Mouse (Mus musculus) CD4-positive helper T cell, adult 2 months (primary cell): ENCODE measurements around the gene Mfsd4b1.
"Not testable (repeated sequence)": the region's sequence is repeated elsewhere in the genome, so short reads cannot be mapped to it uniquely, and the experiment has no call there.

Source experiments
- DNase-seq: peaks from one replicate; pipeline ENCODE4 v3.0.0-alpha.2; 2012; ENCODE audit warnings: low read depth, missing footprints, low spot score

Mfsd4b1 gene

DNA sequence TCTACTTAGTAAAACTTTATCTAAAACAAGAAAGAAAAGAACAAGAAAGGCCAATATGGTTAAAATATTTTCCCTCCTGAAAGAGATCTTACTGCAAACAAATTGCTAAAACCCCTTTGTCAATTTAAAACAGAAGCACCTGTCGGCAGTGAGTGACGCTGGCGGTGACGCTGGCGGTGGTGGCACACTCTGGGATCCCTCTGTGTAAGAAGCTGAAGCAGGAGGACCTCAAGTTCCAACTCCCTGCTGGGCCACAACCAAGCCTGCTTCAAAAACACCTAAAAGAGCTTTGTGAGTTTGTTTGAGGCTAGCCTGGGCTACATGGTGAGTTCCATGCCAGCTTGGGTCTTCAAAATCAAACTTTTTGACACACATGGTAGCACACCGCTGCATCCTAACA, 9.9 kb upstream of the Mfsd4b1 start:
- no peak for DNase-seq

DNA sequence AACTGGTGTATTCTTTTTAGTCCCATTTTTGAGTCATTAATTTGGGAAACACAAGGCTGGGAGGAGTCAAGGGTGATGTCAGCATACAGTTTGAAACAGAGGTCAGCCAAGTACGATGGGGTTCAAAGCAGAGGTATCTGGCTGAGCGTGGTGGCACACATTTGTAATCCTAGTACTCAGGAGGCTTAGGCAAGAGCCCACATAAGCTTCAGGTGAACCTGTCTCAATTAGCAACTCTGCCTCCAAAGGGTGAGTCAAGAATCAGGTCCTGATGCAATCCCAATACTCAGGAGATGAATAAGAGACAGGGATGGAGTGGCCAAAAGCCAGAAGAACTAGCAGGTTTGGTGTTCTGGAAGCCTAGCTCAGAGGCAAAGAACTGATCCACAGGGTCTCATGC, 7.8 kb upstream of the Mfsd4b1 start:
- no peak for DNase-seq

DNA sequence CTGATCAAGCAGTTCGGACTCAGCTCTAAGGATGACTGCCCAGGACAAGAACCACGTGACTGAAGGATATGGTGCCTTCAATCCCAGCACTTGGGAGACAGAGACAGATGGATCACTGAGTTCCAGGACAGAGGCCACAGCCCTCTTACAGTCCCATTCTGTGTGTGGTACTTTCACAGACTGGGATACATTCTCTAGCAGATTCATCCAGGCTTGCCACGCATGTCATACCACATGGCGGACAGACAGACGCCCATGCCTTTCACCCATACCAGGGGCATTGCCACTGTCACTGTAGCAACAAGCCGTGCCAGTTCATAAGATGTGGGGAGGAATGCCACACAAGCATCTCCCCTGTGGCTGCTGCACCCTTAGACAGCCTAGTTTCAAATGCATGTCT, 5.6 kb upstream of the Mfsd4b1 start:
- DNase-seq = no peak

DNA sequence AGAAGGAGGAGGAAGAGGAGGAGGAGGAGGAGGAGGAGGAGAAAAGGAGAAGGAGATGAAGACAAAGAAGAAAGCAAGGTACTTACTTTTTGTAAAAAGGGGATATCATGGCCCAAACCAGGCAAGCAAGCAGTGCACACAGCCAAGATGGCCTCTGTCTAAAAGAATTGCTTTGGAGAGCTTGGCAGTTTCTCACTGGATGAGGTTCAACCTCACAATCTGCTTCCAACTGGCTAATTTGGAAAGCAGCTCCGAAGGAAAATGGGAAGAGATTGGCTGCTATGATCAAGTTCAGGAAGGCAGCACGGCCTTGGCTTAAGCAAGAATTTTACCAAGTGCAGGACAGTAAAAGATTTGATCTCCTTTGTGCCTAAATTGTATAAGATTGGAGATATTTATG, 4.5 kb upstream of the Mfsd4b1 start:
- no peak for DNase-seq

DNA sequence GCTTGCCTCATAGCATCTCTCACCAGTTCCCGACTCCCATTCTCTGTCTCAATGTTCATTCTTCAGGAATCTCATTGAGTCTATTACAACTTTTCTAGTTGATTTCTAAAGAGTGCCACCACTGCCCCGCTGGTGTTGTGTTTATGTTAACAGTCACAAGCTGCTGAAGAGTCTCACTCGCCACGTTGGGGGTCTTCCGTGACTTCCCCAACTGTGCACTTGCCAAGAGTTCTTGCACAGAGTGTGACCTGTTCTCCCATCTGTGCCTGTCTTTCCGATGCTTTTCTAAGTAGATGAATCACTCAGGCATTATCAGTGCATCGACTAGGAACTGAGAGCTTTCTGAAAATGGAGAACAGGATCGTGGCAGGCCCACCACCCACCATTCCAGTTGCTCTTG, 3.0 kb upstream of the Mfsd4b1 start:
- no peak for DNase-seq

DNA sequence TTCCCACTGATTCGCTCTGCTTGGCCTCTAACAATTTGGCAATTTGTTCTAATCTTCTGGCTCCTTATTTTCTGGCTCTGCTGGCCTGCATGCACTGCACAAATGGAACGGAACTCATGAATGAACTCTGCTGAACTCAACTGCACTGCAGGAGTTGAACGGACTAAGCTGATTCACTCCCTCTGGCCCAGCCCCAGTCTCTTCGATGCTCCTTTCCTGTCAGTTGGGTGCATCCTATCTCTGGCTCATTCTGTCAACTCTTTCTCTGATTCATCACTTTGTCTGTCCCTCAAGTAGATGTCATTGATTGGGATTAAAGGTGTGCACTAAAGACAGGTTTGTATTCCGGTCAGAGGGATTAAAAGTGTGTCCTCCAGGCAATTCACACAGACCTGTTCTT, 1.5 kb upstream of the Mfsd4b1 start:
- no peak for DNase-seq

DNA sequence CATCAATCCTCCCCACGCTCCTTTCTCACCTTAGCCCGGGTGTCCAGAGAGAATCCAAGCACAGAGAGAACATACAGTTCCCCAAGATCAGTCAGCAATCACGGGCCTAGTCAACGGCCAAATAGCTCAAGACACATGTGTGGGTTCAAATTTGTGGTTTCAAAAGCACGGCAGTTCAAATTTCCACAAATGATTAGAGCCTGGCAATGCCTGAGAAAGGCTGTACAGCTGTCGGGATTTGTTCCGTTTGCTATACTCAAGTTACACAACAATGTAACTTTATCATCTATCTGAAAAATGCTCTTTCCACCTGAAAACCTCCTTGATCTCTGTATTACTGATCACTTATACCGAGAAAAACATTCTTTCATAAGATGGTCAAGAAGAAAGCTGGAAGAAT, 492 bp upstream of the Mfsd4b1 start:
- DNase-seq = no peak

DNA sequence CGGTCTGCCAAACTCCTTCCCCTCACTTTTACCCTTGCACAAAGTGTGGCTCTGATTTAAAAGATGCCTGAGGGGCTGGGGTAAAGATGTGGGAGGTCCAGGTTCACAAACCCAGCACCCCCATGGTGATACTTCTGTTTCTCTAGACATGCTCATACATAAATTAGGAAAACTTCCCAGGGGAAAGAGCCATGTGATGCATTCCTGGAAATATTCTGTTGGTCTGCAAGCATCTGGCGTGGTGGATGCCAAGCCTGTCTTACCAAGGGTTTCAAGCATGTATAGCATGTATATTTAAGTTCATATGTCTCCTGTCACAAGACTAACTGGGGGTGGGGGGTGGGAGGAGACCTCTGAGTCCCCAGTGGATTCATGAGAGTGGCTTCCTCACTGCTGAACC, 4.7 kb downstream of the Mfsd4b1 start:
- DNase-seq = no peak

DNA sequence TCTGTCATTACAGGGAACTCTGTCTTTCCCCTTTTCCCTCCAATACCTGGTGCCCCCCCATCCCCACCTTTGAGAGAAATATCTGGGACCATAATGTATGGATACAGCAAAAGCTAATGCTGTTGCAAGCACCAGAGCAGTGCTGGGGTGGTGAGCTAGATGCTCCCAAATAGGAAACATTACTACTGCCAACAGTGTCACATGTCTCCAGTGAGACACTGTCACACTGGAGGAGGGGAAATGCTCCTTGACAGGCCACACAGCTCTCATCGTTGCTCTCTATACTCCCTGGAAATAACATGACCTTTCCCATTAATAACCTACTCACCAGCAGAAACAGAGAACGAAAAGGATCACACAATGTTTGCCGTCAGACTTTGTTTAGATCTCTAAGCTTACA, 5.6 kb downstream of the Mfsd4b1 start:
- DNase-seq = no peak

DNA sequence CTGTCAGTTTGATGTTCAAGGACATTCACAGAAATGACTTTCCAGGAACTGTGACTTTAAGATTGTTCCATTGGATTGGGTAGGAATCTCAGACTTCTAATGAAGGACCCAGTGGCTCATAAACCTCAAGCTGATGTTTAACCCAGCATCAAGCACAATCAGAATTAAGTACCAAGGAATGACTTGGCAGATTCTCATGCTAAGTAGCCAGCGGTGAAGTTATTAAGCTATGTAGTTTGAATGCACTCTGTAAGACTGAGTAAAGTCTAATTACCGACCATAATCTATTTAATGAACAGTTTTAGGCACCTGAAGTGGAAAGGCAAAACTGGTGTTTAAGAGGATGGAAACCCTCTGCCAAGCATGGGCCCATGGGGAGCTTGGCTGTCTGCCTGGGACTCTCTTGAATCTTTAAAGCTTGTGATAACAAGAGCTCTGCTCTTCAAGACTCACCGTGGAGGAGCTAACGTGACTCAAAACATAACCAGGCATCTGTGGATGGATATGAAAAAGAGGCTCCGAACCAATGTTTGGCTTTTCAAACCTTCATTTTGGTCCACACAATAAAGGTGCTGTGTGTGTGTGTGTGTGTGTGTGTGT, 6.7 kb downstream of the Mfsd4b1 start:
- DNase-seq = no peak

DNA sequence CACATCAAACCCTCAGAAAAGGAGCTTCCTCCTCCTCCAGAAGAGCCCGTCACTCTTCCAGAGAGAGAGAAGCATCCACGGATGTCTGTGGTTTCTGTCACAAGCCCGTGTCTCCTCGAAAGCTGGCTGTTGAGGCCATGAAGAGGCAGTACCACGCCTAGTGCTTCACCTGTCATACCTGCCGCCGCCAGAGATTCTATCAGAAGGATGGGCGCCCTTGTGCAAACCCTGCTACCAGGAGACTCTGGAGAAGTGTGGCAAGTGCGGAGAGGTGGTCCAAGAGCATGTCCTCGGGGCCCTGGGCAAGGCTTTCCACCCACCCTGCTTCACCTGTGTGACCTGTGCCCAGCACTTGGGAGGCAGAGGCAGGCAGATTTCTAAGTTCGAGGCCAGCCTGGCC, 15.5 kb downstream of the Mfsd4b1 start:
- DNase-seq = no peak

DNA sequence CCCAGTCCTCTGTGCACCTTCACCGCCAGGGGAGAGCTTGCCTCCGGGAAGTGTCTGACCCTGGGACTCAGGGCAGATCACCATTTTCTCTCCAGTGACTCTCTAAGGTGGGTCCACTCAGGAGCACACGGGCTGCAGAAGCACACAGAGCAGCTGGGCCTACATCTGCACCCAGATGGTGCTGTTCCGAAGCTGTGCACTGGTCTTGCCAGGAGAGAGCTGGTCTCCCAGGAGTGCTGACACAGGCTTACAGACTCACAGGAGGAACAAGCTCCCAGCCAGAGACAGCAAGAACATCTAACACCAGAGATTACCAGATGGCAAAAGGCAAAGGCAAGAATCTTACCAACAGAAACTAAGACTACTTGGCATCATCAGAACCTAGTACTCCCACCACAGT, 16.2 kb downstream of the Mfsd4b1 start:
- DNase-seq = not testable (repeated sequence)

DNA sequence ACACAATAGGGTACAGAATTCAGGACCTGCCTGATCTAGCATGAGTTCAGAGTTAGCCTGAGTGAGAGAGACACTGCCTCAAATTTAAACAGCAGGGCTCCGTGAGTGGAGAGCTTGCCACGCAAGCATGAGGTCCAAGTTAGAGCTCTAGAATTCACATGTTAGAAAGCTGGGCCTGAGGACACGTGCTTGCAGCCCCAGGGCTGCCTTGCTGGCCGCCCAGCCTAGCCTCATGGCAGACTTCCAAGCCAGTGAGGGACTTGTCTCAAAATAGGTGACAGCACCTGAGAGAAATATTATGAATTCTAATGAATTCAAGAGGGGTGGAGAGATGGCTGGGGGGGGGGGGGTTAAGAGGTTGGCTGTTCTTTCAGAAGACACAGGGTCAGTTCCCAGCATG, 17.1 kb downstream of the Mfsd4b1 start:
- no peak for DNase-seq

DNA sequence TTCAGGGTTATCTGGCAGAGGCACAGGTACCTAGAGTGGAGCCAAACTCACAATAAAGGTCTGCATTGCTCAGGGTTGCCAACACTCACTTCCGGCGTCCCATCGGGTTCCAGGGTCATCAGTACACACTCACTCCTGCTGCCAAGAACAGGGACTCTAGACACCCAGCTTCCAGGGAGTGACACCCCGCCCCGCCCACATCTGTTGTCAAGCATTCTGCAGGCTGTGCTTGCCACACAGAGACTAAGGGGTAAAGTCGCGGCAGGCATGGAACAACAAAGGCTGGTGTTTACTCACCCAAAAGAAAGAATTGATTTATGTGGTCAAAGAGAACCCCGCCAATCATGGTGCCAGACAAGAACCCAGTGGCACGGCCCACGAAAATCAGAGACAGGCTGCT, 18.1 kb downstream of the Mfsd4b1 start:
- peak; percentile 30 for DNase-seq

DNA sequence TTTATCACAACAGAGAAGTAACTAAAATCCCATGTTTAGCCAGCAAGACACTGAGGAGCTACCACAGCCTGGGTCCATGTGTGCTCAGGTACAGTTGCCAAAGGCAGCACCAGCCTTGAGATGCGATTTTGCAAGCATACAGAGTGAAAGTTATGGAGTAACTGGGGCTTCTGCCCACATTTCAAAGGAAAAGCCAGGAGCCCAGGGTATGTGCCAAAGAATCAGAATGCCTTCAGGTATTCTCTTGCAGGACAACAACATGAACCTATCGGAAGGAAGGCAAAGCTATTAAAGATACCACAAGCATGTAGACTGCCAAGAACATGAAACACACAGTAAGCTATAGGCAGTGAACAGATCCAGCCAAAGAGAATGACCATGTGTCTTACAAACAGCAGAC, 24.3 kb downstream of the Mfsd4b1 start:
- no peak for DNase-seq

DNA sequence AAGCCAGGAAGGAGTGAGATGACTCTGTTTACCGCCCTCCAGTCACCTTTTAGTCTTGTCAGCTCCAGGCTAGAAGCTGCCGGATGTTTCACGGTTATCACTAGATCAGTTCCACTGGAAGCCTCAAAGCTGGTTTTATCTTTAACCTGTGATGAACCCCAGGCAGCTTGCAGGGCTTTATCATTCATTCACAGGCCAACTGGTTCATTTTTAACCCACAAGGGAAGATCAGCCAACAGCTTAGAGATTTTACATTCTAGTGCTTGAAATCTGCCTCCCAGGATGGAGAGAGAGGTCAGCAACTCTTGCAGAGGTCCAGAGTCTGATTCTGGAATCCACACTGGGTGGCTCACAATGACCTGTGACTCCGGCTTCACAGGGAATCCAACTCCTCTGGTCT, 33.9 kb downstream of the Mfsd4b1 start:
- peak; percentile 83 for DNase-seq

DNA sequence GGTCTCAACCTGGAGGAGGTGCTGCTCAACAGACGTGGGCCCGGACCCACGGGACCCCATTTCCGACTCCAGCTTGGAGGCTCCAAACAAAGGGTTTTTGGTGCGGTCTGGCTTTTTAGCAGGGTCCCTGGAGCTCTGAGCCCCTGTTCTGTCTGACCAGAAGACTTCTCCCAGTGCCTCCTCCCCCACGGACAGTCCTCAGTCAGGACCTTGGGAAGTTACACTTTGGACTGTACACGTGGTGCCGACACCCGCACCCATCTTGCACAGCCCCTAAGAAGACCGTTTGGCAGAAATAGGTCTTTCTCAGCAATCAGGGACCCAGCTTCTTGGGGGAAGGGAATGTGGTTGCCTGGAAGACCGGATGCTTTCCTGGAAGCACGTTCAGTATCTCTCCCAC, 38.6 kb downstream of the Mfsd4b1 start, which contains the start of gene Mfsd4b5:
Mfsd4b5 (minus strand) TSS at position 181 of the 400 bp plus-strand sequence.
- no peak for DNase-seq

DNA sequence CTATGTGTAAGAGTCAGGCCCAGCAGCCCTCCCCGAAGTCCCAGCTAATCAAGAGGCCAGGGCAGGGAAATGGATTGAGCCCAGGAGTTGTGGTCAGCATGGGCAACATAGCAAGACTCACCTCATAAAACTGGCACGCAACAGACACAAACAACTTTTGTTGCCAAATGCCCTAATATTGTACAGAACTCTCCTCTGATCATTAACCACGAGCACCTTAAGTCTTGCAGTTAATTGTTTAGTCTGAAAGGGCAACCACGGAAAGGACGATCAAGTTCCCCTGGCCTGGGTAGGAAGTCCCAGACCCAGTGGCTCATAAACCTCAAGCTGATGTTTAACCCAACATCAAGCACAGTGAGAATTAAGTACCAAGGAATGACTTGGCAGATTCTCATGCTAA, 42.5 kb downstream of the Mfsd4b1 start:
- DNase-seq = no peak

DNA sequence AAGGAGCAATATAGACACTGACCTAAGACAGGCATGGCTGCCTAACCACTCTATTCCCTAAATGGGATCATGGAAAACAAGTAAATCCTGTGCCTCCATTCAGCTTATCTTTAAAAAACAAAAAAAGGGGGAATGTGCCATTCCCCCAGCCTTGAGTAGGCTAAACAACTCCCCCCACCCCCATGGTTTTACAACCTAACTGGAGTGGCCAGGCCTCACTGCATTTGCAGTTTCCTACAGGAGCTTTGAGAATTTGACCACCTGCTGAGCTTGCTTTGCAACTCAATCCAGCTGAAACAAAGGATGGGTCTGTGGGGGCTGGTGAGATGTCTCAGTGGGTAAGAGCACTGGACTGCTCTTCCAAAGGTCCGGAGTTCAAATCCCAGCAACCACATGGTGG, 46.8 kb downstream of the Mfsd4b1 start:
- no peak for DNase-seq

DNA sequence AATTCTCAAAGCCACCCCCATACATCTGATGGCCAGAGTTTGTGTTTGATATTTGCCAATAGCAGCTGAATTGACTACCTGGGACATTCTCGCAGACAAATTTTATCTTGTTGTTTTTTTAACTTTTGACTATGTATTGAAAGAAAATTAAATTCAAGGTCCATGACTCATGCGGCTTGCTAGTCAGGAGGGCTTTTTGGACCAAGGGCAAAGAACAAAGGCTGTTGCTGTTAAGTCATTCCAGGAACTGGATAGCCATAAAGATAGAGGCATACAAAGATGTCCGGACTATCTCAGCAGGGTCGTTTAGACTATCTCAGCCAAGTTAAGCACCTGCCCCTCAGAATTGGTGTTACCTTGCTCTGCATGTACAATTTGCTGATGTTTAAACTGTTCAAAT, 47.7 kb downstream of the Mfsd4b1 start:
- no peak for DNase-seq

DNA sequence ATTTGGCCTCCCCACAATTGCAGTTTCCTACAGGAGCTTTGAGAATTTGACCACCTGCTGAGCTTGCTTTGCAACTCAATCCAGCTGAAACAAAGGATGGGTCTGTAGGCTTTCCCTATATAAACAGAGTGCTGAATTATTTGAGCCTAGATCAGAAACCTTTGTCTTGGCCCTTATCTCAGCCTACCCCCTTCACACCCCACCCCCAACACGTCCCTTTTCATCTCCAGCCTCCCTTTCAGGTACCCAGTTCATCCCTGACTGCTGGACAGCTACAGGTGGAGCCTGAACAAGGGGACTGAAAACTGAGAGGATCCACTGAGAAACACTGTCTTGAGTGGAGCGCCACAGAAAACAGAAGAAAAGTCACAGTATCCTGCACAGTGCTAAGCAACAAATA, 49.3 kb downstream of the Mfsd4b1 start:
- DNase-seq = no peak

DNA sequence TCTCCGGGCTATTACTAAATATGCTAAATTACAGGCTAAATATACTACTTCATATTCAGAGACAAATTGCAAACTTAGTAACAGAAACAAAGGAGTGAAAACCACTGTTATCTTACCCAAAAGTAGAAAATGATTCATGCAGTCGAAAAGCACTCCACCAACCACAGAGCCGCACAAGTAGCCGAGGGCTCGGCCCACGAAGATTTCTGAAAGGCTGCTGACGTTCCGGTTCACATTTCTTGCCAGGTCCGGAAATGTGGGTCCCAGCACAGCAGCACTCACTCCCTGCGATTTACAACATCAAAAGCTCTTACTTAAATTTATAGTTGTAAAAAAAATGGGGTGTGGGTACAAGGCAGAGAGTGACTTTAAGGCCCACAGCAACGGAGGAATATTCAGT, 50.1 kb downstream of the Mfsd4b1 start:
- peak; percentile 32 for DNase-seq

DNA sequence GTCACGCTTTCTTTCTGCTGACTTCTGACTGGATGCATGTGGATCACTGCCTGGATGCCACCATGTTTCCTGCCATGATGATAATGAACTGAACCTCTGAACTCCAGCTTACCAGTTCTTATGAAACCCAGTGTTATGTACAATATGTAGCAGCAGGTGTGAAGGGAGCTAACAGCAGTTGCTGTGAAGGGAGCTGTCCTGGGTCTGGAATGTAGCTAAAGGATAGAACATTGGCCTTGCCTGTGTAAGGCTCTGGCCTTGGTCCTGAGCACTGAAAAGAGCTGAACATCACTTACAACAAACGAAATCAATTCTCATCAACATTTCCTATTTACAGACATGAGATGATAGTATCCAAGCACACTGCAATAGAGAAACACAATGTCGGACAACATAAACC, 57.6 kb downstream of the Mfsd4b1 start:
- no peak for DNase-seq

DNA sequence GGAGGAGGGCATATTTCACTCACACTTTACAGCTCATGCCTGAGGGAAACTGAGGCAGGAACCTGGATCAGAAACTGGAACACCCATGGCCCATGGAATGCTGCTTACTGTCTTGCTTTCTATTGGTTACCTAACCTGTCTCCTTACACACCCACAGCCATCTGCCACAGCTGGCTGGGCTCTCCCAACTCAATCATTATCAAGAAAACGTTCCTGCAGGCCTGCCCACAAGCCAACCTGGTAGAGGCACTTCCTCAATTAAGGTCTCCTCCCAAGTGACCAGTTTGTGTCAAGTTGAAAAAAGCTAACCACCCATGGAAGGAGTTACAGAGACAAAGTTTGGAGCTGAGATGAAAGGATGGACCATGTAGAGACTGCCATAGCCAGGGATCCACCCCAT, 63.2 kb downstream of the Mfsd4b1 start:
- DNase-seq = no peak
